Mouse (Mus musculus) olfactory bulb, adult 2 months (tissue): ENCODE data around the gene Fam57b.

ENCODE experiments used
- CTCF ChIP-seq: fragments of 200-500 bp; IDR thresholded peaks from 2 replicates; pipeline ENCODE4 v1.5.1; 2012; ENCODE audit warnings: low read depth, mild to moderate bottlenecking, low read length, moderate library complexity; ENCODE audit not compliant: insufficient read depth
- POLR2A ChIP-seq: fragments of 200-500 bp; IDR thresholded peaks from 2 replicates; pipeline ENCODE4 v1.6.1; 2012; ENCODE audit warnings: mild to moderate bottlenecking, low read depth, low read length, moderate library complexity; ENCODE audit not compliant: insufficient read depth

GRCm38 (mm10) chr7:126776598-126777057 is 20.8 kb upstream of the Fam57b start, which contains the start of gene Ypel3:
- TF ChIP-seq POLR2A (peak; percentile 87), CTCF (no peak)
